Mouse (Mus musculus) monocyte, adult 59 days (primary cell): Measurements from ENCODE around the gene Cysltr2. TPM values are rescaled to one million over a fixed set of nuclear protein-coding genes. Genes with fewer than 3 reads are reported as not detected.

ENCODE experiments used
- total RNA-seq, 2 experiments: library from RNA; stranded (reverse); gene quantifications; one replicate each; pipeline ENCODE4 v1.2.4; 2023

Cysltr2 gene
- total RNA-seq, result 1 to 10 TPM; 1.6 to 2.4 TPM

DNA sequence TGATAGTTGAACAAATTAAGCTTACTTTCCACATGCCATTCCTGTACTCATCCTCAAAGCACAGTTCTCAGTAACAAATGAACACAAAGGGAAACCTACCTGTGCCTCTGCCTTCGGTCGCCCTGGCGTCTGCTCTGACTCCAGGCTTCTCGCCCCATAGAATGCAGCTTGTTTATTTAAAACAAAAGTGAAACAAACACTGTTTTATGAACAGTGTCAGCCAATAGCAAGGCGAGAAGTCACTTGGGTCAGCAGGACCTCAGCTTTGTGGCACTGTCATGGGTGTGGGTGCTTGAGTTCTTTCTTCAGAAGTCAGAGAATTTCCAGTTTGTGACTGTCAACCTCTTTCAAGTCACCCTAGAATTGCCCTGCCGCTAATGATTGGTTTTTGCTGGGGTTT, at the start of gene Cysltr2:
Gene Cysltr2 (minus strand): TSS at position 178 of the 400 bp plus-strand sequence.

Other genes with a start within 250 kb of the Cysltr2 start
- gene Rcbtb2, start 73.9 kb upstream of the Cysltr2 start, total RNA-seq, result 10 to 100 TPM; 39.4 to 50.3 TPM
- 10 to 100 TPM; 39.8 to 44.4 TPM for gene Lpar6, start 188.8 kb upstream of the Cysltr2 start, total RNA-seq